10 mouse cellular contexts compared by ENCODE assay signal in the genomic region with DNA sequence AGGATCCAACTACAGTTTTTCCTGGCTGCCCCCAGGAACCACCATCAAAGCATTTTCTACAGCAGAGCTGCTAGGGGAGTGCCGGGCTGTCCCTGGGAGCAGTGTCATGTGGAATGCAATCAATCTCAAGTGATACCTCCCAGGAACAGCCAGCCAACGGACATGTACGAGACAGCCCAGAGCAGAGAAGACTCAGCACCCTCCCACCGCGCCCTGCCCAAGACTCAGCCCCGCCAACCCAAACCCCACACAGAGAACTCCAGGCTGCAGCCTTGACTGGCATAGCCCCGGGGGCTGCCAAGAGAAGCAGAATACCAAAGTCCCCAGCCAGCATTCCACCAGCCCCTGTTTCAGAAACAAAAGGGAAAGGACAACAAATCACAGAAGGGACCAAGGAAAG. TPM values are rescaled to one million over a fixed set of nuclear protein-coding genes. Genes with fewer than 3 reads are reported as not detected.
DNase-seq lines count a peak whose midpoint lies in the region; ATAC-seq lines count a peak whose summit lies in the region.
"Had no signal": no experiment of that assay in that cellular context is flagged by ENCODE, and none has a peak within 500 bp of the region (broad histone marks: within the 10 kb centered on the region; RNA-seq: fewer than 3 reads in every experiment).

No protein-coding gene starts in this region.

- 68% methylated on average over 7 of the region's 7 CpGs for WGBS in forebrain, embryonic 13.5 days
- WGBS in forebrain, embryonic 16.5 days = 50% methylated on average over 7 of the region's 7 CpGs
- WGBS in embryonic facial prominence, embryonic 14.5 days = 39% methylated on average over 7 of the region's 7 CpGs
- 15% methylated on average over 7 of the region's 7 CpGs for WGBS in kidney, embryonic 16.5 days

- H3K27ac ChIP-seq in forebrain, embryonic 13.5 days = no peak overlapping the region
- no peak overlapping the region for H3K27ac ChIP-seq in forebrain, embryonic 16.5 days (ENCODE audit: low read length)
- H3K27ac ChIP-seq in embryonic facial prominence, embryonic 14.5 days (replicated peaks; ENCODE audit: low read depth, low read length) = peak overlapping the region; percentile 50
- peak overlapping the region; percentile 84 for H3K27ac ChIP-seq in kidney, embryonic 16.5 days (ENCODE audit: low read length)

- H3K9ac ChIP-seq in forebrain, embryonic 13.5 days = no peak overlapping the region
- no peak overlapping the region for H3K9ac ChIP-seq in forebrain, embryonic 16.5 days (replicated peaks; ENCODE audit: low read depth, low read length)
- peak overlapping the region; percentile 40; the same call in 1 of the 2 replicates for H3K9ac ChIP-seq in embryonic facial prominence, embryonic 14.5 days (ENCODE audit: low read depth, low read length)
- peak overlapping the region; percentile 63 for H3K9ac ChIP-seq in kidney, embryonic 16.5 days (replicated peaks; ENCODE audit: low read length)

- H3K27me3 ChIP-seq in forebrain, embryonic 13.5 days = no peaks in the 10 kb centered on the region
- H3K27me3 ChIP-seq in forebrain, embryonic 16.5 days (replicated peaks; ENCODE audit: control insufficient read depth, insufficient read depth, low read length) = no peaks in the 10 kb centered on the region
- no peaks in the 10 kb centered on the region for H3K27me3 ChIP-seq in embryonic facial prominence, embryonic 14.5 days (replicated peaks; ENCODE audit: control insufficient read depth, insufficient read depth, low read length)
- no peaks in the 10 kb centered on the region for H3K27me3 ChIP-seq in kidney, embryonic 16.5 days (ENCODE audit: insufficient read depth, low read length)

- no peak overlapping the region for H3K4me2 ChIP-seq in forebrain, embryonic 13.5 days
- no peak overlapping the region for H3K4me2 ChIP-seq in forebrain, embryonic 16.5 days (ENCODE audit: low read length)
- peak overlapping the region; percentile 31 for H3K4me2 ChIP-seq in embryonic facial prominence, embryonic 14.5 days (ENCODE audit: low read depth, low read length)
- peak overlapping the region; percentile 40 for H3K4me2 ChIP-seq in kidney, embryonic 16.5 days (replicated peaks; ENCODE audit: low read depth, low read length)

- no peaks in the 10 kb centered on the region for H3K4me1 ChIP-seq in forebrain, embryonic 13.5 days
- no peaks in the 10 kb centered on the region; the same call in 1 of the 2 replicates for H3K4me1 ChIP-seq in forebrain, embryonic 16.5 days (replicated peaks; ENCODE audit: control insufficient read depth, insufficient read depth, low read length)
- H3K4me1 ChIP-seq in embryonic facial prominence, embryonic 14.5 days (ENCODE audit: control insufficient read depth, insufficient read depth, low read length) = peaks cover 32% of the 10 kb centered on the region
- peaks cover 54% of the 10 kb centered on the region for H3K4me1 ChIP-seq in kidney, embryonic 16.5 days (ENCODE audit: insufficient read depth, low read length)

- no peaks in the 10 kb centered on the region for H3K36me3 ChIP-seq in forebrain, embryonic 13.5 days (ENCODE audit: poor library complexity, severe bottlenecking)
- no peaks in the 10 kb centered on the region for H3K36me3 ChIP-seq in forebrain, embryonic 16.5 days (ENCODE audit: control insufficient read depth, insufficient read depth)
- no peaks in the 10 kb centered on the region for H3K36me3 ChIP-seq in embryonic facial prominence, embryonic 14.5 days (ENCODE audit: control insufficient read depth, insufficient read depth, low read length)
- H3K36me3 ChIP-seq in kidney, embryonic 16.5 days (ENCODE audit: insufficient read depth, low read length) = no peaks in the 10 kb centered on the region

- no peak overlapping the region for H3K4me3 ChIP-seq in forebrain, embryonic 13.5 days
- no peak overlapping the region for H3K4me3 ChIP-seq in forebrain, embryonic 16.5 days (replicated peaks; ENCODE audit: low read length)
- peak overlapping the region; percentile 2; the same call in 1 of the 2 replicates for H3K4me3 ChIP-seq in embryonic facial prominence, embryonic 14.5 days (ENCODE audit: low read depth, low read length)
- peak overlapping the region; percentile 25 for H3K4me3 ChIP-seq in kidney, embryonic 16.5 days (ENCODE audit: low read length)

- no peaks in the 10 kb centered on the region; the same call in 1 of the 2 replicates for H3K9me3 ChIP-seq in forebrain, embryonic 13.5 days (replicated peaks)
- H3K9me3 ChIP-seq in forebrain, embryonic 16.5 days (ENCODE audit: control insufficient read depth, low read length) = no peaks in the 10 kb centered on the region
- no peaks in the 10 kb centered on the region for H3K9me3 ChIP-seq in embryonic facial prominence, embryonic 14.5 days (ENCODE audit: control insufficient read depth, low read length)
- H3K9me3 ChIP-seq in kidney, embryonic 16.5 days (ENCODE audit: low read length) = no peaks in the 10 kb centered on the region

- ATAC-seq in forebrain, embryonic 13.5 days = 0 out of 2 replicates have a peak, but pooled peaks have one; percentile 21
- ATAC-seq in forebrain, embryonic 16.5 days = no peak
- ATAC-seq in embryonic facial prominence, embryonic 14.5 days (ENCODE audit: low read depth) = peak; percentile 30; the same call in 1 of the 2 replicates
- peak; percentile 77 for ATAC-seq in kidney, embryonic 16.5 days (ENCODE audit: low FRiP score, low TSS enrichment)
- ATAC-seq in monocyte, adult 5-6 weeks (replicated peaks; ENCODE audit: insufficient number of reproducible peaks, low FRiP score, low TSS enrichment, poor library complexity, severe bottlenecking) = no peak

- DNase-seq in embryonic facial prominence, embryonic 14.5 days (ENCODE audit: low spot score) = no peak
- DNase-seq in lung, postnatal 4 days = peak; percentile 46 to 52
- no peak for DNase-seq in MN1 (ENCODE audit: low spot score)
- no peak for DNase-seq in cerebellum, postnatal 25 days
- DNase-seq: spleen, adult 18-20 months had no signal

RNA-seq across cellular contexts. Expression of gene Ggta1, which starts 31.0 kb away (rescaled TPM):
- polyA plus RNA-seq in forebrain, embryonic 13.5 days (2015; fragmentation: Nextera tagmentation; extraction: Ambion mirVana) = 4.1 and 4.7 TPM in 2 replicates
- polyA plus RNA-seq in forebrain, embryonic 16.5 days (2015; fragmentation: Nextera tagmentation; extraction: Ambion mirVana) = 4.1 and 6.5 TPM in 2 replicates
- 32.5 and 35.7 TPM in 2 replicates for polyA plus RNA-seq in embryonic facial prominence, embryonic 14.5 days (2014; fragmentation: Nextera tagmentation; extraction: Ambion mirVana)
- polyA plus RNA-seq in kidney, embryonic 16.5 days (2015; fragmentation: Nextera tagmentation; extraction: Ambion mirVana) = 23.3 and 24.2 TPM in 2 replicates
- total RNA-seq in monocyte, adult 5-6 weeks (2017) = 133 to 163 TPM (median 146 TPM) in 3 replicates

RNA-seq across cellular contexts. Expression of gene 4930402F06Rik, which starts 35.0 kb away (rescaled TPM):
- polyA plus RNA-seq in forebrain, embryonic 13.5 days (2015; fragmentation: Nextera tagmentation; extraction: Ambion mirVana) = not detected in 2 replicates
- polyA plus RNA-seq in forebrain, embryonic 16.5 days (2015; fragmentation: Nextera tagmentation; extraction: Ambion mirVana) = not detected in 2 replicates
- polyA plus RNA-seq in embryonic facial prominence, embryonic 14.5 days (2014; fragmentation: Nextera tagmentation; extraction: Ambion mirVana) = not detected in 2 replicates
- polyA plus RNA-seq in kidney, embryonic 16.5 days (2015; fragmentation: Nextera tagmentation; extraction: Ambion mirVana) = not detected in 2 replicates
- not detected in 3 replicates for total RNA-seq in monocyte, adult 5-6 weeks (2017)
- polyA plus RNA-seq: limb, embryonic 11.5 days had no signal

Comparison
In these comparisons a context has a peak if more than half of its experiments do, and no peak if none do; other contexts are left out.
1. ATAC-seq: peak in forebrain, embryonic 13.5 days (single experiment), embryonic facial prominence, embryonic 14.5 days (single experiment) and kidney, embryonic 16.5 days (single experiment); none in forebrain, embryonic 16.5 days (single experiment) and monocyte, adult 5-6 weeks (single experiment).
2. H3K27ac ChIP-seq: peak in embryonic facial prominence, embryonic 14.5 days (single experiment) and kidney, embryonic 16.5 days (single experiment); none in forebrain, embryonic 13.5 days (single experiment) and forebrain, embryonic 16.5 days (single experiment).
3. H3K4me2 ChIP-seq: peak in embryonic facial prominence, embryonic 14.5 days (single experiment) and kidney, embryonic 16.5 days (single experiment); none in forebrain, embryonic 13.5 days (single experiment) and forebrain, embryonic 16.5 days (single experiment).
4. H3K4me3 ChIP-seq: peak in embryonic facial prominence, embryonic 14.5 days (single experiment) and kidney, embryonic 16.5 days (single experiment); none in forebrain, embryonic 13.5 days (single experiment) and forebrain, embryonic 16.5 days (single experiment).
5. H3K9ac ChIP-seq: peak in embryonic facial prominence, embryonic 14.5 days (single experiment) and kidney, embryonic 16.5 days (single experiment); none in forebrain, embryonic 13.5 days (single experiment) and forebrain, embryonic 16.5 days (single experiment).
6. DNase-seq: peak in lung, postnatal 4 days (2 of 2); none in embryonic facial prominence, embryonic 14.5 days (single experiment), MN1 (single experiment) and cerebellum, postnatal 25 days (0 of 2).